Mouse (Mus musculus) embryo, embryonic 10 days (tissue): ENCODE measurements around the gene Rbm7.
"Not testable (repeated sequence)": the region's sequence is repeated elsewhere in the genome, so short reads cannot be mapped to it uniquely, and the experiment has no call there.

Experiments
- DNase-seq: peaks from one replicate; pipeline ENCODE4 v3.0.0-alpha.2; 2015; ENCODE audit warnings: low spot score

Rbm7 gene

DNA sequence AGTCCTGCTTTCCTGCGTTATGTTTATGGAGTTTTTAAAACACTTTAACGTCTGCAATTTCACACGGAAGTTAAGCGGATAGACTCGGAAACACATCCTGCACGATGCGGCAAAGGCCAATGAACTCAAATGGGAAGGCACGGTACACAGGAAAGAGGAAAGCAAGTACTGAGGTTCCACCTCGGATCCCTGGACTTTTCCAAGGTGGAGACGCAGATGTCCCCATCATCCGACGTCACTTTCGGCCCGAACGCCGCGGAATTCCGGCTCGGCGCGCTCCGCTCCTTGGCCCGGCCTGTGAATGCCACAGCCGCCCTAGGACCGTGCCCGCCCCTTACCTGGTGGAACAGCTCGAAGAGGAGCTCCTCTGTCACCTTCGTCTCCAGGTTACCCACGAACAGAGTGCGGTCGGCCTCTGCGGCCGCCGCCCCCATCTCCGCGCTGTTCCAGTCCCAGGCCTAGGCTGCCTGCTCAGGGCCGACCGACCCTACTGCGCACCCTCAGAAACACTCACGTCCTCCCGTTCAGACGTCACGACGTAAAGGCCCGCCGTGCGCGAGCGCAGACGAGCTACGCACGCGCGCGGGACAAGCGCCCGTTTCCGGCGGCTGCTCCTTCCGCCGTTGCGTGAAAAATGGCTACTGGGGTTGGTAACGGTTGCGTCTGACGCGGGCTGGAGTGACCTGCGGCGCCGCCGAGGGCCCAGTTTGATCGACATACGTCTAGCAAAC, at the start of gene Rbm7, which contains the start of gene Gm5617:
Gene Rbm7 (minus strand): TSS at position 483 of the 731 bp plus-strand sequence.
Gene Gm5617 (plus strand): TSS at position 626 of the 731 bp plus-strand sequence.
- DNase-seq: peak; percentile 98

DNA sequence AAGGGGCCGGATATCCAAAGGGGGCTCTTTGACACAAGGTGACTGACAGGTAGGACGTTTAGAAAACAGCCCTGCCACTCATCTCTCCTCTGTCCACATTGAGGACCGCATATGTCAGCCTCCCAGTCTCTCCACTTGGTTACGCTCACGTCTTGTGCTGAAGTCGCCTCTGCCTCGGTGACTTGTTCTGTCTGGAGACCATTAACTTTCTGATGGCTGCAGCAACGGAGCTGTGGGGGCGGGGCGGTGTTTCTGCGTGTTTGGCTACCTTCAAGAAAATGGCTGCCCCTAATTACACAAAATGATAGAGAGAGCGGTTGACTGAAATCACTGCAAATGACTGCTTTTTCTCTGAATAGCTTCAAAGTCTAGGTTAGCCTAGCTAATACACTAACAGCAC, 43.6 kb upstream of the Rbm7 start:
- DNase-seq: peak; percentile 38

DNA sequence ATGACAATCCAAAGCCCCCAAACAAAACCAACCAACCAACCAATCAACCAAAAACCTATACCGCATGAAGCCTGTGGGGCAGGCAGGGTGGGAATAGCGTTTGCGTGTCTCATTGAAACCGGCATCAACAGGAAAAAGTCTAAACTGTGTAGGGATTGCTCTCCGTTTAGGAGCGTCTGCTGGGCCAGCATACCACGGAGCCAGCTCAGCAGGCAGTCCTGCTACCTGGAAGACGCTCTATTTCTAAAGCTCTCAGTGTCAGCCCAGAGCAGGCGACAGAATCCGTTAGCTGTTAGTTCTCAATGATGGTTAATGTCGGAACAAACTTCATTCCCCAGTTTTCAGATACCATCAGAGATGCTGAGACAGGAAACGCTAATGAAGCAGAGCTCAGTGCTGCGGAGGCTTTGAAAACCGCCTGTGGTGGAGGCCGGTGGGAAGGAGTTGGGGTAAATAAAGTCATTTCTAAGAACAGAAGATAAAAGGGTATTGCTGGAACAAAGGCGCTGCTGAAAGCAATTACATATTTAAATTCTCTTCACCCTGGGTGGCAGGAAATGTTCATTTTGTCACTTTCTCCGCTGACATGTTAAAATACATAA, 43.0 kb upstream of the Rbm7 start:
- peak; percentile 7 for DNase-seq

DNA sequence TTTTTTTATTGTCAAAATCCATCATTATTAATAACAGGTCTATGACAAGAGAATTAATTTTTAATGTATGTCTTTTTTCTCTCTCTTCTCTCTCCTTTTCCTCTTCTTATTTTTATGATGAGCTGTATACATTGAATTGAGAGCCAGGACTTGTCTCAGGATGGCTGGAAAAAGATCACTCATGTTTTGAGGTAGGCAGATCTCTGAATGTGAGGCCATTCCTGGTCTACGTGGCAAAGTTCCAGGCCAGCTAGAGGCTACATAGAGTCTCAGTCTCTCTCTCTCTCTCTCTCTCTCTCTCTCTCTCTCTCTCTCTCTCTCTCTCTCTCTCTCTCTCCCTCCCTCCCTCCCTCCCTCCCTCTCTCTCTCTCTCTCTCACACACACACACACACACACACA, 42.5 kb upstream of the Rbm7 start:
- DNase-seq: not testable (repeated sequence)

DNA sequence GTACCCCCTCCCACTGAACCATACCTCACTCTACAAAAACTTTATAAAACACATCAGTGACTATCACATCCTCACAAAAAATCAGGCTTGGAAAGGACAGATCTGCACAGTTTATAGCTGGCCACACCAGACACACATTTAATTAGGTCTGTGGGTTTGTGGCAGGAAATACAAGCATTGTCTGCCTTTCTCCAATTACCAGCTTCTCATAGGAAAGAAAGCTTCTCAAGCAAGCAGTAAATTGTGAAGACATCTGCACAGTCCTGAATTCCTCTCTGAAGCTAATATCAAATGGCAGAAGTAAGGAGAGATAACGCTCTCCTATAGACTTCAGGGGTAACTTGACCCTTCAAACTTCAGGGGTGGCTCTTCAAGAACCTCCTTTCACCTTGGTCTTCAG, 41.3 kb upstream of the Rbm7 start:
- no peak for DNase-seq

DNA sequence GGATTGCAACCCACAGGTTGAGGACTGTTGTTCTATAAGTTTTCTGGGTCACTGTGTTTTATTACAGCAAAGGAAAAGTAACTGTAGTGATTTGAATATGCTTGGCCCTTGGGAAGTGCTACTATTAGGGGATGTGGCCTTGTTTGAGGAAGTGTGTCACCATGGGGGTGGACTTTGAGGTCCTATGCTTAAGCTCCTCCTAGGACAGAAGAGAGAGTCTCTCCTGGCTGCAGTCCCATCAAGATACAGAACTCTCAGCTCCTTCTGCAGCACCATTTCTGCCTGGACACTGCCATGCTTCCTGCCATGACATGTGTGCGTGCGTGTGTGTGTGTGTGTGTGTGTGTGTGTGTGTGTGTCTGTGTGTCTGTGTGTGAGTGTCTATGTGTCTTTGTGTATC, 37.6 kb upstream of the Rbm7 start:
- no peak for DNase-seq

DNA sequence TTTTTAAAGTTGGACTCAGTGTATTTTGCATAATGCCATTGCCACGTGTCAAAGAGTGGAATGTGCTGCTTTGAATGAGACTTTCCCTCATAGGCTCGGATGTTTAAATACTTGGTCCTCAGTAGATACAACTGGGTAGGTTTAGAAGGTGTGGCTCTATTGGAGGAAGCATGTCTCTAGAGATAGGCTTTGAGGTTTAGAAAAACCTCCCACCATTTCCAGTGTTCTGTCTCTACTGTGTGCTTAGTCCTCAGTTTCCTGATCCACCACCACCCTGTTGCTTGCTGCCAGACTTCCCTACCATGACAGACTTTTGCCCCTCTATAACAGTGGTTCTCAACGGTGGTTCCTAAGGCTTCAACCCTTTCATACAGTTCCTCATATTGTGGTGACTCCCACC, 37.1 kb upstream of the Rbm7 start:
- no peak for DNase-seq

DNA sequence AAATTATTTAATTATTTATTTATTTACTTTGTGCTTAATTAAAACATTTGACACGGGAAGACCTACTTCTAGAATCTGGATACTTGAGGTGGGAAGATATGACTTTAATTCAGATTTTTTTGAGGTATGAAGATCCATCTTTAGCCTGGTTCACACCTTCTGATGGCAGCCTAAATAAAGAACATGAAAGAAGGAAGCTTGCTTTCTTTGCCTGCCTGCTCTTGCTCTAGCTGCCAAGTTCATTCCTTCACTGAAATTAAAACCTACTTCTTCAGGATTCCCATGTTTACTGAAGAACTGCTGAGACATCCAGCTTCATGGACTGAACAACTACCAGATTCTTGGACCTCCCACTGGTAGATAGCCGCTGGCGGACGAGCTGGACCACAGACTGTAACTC, 36.2 kb upstream of the Rbm7 start:
- no peak for DNase-seq

DNA sequence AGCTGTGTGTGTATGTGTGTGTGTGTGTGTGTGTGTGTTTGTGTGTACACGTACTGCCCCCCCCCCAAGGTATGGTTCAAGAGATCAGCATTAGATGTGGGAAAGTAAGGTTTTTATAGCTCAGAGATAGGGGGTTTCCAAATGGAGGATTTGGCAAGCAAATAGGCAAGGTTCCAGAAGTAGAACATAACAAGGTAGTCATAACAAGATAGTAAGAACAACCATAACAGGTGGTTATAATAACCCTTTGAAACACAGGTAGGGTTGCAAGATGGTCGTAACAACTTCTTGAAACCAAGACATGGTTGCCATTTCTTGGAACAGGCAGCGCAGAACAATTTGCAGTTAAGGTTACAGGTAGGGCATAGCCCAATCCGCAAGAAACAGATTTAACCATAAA, 31.4 kb upstream of the Rbm7 start:
- DNase-seq: no peak

DNA sequence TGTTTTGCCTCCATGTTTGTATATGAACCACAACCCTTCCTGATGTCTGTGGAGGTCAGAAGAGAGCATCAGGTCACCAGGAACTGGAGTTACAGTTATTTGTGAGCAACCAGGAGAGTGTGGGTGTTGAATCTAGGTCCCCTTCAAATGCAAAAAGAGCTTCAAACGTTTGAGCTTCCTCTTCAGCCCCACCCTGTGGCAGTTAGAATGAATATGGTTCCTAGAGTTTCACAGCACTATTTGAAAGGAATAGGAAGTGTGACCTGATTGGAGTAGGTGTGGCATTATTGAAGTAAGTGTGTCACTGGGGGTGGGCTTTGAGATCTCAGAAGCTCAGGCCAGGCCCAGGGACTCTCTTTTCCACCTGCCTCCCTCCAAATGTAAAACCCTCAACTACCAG, 30.5 kb upstream of the Rbm7 start:
- DNase-seq: no peak

DNA sequence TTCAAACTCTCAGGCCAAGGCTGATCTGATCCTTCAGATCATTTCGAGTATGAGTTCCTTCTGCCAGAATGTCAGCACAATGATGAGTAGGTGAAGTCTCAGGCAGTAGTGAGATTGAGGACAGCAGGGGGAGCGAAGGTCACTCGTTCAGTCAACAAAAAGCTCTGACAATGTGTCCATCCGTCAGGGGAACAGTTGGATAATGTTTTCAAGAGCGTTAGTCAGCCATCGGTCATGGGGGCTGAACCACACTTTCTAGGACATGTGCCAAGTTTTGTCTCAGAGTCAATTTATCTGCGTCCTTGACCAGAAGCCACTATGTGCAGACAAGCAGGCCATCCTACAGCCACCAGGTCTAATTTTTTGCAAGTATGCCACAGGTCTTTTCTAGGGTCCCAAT, 25.3 kb upstream of the Rbm7 start:
- not testable (repeated sequence) for DNase-seq

DNA sequence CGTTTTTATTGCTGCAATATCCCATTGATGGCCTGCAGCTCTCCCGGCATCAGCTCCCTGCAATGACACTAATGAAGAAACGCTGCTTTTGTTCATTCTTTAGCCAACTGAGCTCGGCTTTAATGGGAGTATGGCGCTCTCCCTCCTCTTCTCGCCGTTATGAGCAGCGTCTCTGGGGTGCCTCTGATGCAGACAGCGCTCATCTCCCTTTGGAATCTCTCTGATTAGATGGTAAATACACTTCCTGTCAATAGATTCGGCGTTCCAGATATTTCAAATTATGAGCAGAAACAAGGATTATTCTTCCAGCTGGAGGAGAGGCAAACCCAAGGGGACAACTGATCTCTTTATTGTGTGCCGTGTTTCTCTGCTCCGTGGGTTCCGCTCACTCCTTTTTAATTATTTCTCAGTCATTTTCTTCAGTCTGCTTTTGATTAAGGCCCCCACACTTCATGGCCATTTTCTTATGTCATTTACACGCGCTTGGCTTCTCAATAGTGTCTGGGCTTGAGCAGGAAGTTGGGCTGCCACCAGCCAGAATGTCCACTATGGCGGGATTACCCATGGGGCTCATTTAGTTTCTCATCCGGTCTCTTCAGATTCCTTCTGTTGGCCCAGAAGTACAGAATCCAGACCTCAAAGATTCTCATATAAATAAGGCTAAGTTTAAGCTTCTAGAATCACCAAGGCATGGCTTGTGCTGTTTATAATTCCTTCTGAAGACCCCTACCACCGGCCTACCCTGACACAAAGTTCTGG, 22.5 kb upstream of the Rbm7 start:
- no peak for DNase-seq

DNA sequence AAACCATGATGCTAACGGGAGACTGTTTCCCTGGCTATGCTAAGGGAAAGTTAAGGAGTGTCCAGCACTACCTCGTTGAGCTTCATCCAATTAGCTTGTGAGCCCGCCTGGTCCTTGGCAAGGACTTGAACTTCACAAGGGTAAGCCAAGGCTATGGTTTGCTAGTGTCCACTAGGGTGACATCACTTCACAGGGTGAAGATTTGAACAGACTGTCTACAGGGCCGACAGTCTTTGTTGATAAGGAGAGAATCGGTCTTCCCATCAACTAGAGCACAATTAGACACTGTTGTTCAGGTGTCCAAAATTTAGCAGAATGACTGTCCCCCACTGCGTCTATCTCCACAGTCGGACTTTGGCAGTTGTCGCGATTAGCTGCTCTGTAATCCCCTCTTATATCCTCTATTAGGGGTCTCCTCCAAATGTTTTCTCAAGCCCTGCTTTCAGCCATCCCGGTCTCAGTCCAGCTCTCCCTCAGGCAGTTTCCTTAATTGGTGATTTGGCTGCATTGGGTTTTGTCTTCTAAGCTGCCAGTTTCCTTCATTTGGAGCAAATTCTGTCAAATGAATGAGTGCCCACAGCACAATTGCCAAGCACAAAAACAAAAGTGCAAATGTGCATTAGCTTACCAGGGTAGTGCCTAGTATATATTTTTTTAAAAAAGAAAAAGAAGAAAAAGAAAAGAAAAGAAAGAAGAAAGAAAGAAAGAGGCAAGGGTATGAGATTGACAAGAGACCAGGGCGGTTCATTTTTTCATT, 21.7 kb upstream of the Rbm7 start:
- no peak for DNase-seq

DNA sequence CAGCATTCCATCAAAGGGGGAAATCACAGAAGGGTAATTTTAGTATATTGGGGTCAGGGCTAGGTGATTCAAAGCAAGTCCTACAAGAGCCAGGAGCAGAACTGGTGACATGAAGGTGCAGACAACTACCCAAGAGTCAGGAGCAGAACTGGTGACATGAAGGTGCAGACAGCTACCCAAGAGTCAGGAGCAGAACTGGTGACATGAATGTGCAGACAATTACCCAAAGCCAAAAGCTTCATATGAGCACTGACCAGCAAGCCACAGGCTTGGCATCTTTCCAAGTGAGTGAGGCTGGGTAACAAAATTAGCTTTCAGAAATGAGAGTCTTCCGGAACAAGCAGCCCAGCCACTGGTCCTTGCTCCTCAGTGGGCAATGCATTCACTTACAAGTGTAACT, 20.2 kb upstream of the Rbm7 start:
- DNase-seq: no peak

DNA sequence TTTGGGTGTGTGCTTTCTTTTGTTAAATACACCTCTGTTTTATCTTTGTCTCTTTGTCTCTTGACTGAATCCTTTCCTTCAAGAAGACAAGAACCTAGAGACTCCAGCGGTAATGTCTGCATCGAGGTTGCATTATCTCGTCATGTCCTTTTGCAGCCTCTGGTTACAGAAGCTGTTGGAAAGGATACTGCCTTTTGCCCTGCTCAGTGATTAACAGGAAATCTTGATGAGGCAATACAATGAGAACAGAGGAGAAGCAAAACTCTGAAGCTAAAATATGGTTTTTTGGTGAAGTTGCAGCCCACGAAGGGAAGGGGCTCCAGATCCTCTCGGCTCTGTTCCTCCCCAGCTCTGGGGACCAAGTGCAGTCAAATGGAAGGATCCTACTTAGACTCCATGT, 15.0 kb upstream of the Rbm7 start:
- no peak for DNase-seq

DNA sequence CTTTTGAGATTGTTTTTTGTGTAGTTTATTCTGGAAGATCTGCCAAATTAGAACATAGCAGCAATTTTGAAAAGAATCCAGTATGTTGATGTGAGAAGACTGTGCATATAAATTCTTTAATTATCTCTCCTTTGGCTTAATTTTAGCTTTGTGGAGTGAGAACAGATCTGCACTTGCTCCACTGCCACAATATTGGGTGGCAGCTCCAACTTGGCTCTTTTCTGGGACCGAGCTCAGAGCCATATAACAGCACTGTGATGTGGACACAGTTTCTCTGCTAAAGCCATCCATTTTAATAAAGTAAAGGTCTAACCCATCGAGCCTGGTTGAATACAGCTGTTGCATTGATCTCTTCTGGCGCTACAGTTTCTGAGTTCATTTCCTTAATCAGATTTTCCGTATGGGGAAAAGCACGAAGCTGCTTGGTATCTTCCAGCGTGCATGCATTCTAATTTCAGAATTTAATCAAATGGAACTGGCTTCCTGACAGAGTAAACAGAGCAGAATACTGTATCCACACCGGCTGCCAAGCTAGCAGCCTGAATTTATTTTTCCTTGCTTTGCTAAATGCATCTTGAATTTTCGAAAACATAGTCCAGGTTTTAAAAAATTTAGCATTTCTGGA, 9.8 kb upstream of the Rbm7 start:
- no peak for DNase-seq

DNA sequence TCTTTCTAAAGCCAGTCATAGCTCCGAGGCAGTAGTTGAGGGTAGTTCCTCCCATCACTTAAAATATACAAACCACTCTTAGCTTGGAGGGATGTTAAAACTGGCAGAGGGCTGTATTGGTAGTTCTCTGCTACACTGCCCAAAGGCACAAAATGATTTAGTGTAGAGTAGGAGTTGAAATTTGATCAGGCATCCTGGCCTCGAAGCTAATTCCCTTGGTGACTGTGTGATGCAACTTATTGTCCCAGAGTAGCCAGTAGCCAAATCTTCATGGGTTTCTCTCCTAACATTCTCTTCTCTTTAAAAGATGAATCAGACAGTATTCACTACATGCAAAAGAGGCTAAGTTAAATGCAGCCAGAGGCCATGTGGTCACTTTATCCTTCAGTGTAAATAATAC, 7.9 kb upstream of the Rbm7 start:
- DNase-seq: no peak

DNA sequence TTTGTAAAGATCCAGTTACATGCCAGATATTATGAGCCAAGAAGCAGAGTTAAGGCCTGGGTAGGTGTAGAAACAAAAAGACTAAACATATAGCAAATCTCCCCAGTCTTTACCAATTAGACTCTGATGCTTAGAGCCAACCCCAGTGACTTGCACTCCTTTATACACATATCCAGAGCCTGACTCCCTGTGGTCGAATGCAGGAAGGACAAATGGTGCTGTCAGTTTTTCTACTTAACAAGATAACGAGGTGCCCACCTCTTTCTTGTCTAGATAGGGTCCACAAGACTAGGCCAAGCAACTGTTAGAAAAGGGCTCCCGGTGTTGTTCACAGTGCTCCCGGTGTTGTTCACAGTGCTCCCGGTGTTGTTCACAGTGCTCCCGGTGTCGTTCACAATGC, 6.1 kb upstream of the Rbm7 start:
- DNase-seq: no peak

DNA sequence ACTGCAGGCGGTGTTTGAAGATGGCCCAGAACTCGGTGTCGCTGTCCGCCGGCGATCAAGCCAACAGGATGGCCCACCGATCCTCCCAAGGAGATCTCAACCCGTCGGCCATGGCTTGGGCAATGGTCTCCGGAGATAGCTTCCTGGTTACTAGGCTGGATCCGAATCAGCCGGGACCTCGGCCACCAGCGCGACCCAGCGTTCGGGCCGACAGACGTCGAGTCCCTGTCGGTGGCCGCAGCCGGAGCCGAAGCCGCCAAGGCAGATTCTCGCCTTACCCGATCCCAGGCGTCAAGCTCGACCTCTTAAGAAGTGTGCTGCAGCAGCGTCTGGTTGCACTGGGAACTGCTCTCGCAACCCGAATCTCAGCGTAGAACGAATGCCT, 441 bp upstream of the Rbm7 start:
- peak; percentile 52 for DNase-seq

DNA sequence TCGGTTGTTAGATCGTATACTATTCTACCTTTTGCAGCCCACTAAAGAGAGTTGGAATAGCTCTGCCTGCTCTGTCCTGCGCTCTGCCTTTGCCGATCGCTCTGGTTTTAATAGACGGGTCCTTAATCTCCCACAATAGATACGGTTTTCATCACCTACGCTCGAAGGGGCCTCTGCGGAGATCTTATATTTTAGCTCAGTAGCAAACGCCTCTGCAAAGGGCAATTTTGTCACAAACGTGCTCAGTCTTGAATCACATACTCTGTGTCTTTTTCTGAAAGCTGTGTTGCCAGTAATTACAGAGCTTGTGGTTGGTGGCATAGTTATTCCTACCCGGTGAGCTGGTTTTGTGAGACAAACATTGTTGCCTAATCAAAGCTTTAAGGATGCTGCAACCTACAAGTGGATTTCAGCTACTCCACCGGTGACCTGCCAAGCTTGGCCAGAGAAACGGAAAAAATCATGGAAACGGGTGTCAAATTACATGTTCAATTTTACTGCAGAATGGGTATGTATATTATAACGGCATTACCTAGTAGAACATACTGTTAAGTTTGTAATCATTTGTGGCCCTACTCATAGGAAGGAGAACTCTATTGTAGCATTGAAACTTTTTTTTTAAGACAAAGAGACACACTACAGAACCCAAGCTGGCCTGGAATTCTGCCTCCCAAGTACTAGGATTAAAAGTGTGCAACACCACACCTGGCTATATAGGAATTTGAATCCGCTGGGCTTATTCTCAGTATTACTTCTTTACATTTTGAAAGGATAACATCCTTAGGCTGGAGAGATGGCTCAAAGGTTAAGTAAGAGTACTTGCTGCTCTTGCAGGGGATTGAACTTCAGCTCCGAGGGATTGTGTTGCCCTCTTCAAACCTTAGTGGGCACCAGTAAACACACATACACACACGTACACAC, 13.6 kb downstream of the Rbm7 start:
- no peak for DNase-seq
